Mouse (Mus musculus) layer of hippocampus, postnatal 36 days (tissue): ENCODE measurements around the gene Rwdd2b. TPM values are rescaled to one million over a fixed set of nuclear protein-coding genes. Genes with fewer than 3 reads are reported as not detected.
A peak's percentile ranks its signal among the peaks of the same experiment; 100 is the strongest.

Experiments
- DNase-seq, 2 experiments: peaks; one replicate each; pipeline ENCODE4 v3.0.0; 2022
- total RNA-seq, 2 experiments: library from RNA; stranded (reverse); gene quantifications; 2 replicates each; pipeline ENCODE4 v1.2.3; 2021

The Rwdd2b gene
- 10 to 100 TPM in 1 of 2 experiments, 1 to 10 TPM in 1; 9.1 to 10.3 TPM for total RNA-seq

DNA sequence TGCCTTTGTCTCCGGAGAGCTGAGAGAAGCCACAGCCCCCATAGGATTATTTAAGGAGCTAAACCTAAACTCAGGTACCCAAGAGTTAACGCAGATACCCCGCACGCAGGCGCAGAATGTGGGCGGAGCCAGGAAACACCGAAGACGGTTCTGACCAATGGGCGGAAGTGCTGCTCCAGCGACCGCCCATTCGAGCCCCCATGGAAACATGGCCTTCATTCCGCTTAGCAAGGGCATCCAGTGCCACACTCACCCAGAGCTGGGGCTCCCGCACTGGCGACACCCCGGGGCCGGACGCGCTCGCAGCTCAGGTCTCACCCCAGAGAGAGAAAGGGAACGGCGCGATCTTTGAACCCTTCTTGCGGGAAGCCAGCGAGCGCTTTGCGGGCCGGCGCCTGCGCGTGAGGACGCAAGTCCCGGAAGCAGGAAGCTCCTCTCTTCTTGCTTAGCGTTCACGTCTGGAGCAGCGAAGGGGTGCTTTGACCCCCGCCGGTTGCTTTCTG lies at the start of gene Rwdd2b:
Rwdd2b (minus strand) TSS at position 390 of the 503 bp plus-strand sequence.
- peak; percentile 91 to 92 for DNase-seq

GRCm38 (mm10) chr16:87488605-87489004 lies 48.2 kb upstream of the Rwdd2b start:
- DNase-seq: no peak

DNA sequence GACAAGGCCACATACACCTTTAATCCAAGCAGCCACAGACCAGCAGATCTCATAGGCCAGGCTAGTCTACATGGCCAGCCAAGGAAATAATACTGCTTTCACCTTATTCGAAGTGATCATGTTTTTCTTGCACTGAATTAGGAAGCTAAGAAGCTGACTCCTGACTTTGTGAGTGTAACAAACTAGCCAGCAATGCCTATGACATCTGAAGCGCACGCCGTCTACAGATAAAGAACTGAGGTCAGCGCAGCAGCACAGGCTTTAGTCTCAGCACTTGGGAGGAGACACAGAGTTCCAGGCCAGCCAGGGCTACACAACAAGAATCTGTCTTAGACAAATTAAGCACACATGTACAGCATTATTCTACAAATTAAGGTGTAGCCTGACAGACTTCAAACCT lies 46.4 kb upstream of the Rwdd2b start:
- DNase-seq: no peak

DNA sequence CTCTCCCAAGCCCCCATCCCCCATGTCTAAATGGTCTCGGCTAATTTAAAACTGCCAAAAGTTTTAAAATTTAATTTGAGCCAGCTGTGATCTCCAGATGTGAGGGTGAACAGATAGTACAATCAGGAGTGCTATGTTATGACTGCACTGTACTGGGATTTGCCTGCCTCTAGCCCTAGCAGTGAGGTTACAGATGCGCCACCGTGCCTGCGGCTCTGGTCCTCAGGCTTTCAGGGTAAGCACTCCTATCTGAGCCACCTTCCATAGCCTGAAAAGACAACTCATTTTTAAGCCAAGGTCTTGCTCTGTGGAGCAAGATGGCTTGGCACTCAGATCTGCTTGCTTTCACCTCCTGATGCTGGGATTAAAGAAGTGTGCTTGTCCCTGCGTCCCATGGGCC lies 44.0 kb upstream of the Rwdd2b start:
- no peak for DNase-seq

GRCm38 (mm10) chr16:87470579-87470978 lies 30.2 kb upstream of the Rwdd2b start:
- DNase-seq: no peak

- no peak for DNase-seq
Observed at GRCm38 (mm10) chr16:87458752-87459151, 18.4 kb upstream of the Rwdd2b start.

- DNase-seq: no peak
Observed at GRCm38 (mm10) chr16:87455180-87455611, 14.8 kb upstream of the Rwdd2b start.

DNA sequence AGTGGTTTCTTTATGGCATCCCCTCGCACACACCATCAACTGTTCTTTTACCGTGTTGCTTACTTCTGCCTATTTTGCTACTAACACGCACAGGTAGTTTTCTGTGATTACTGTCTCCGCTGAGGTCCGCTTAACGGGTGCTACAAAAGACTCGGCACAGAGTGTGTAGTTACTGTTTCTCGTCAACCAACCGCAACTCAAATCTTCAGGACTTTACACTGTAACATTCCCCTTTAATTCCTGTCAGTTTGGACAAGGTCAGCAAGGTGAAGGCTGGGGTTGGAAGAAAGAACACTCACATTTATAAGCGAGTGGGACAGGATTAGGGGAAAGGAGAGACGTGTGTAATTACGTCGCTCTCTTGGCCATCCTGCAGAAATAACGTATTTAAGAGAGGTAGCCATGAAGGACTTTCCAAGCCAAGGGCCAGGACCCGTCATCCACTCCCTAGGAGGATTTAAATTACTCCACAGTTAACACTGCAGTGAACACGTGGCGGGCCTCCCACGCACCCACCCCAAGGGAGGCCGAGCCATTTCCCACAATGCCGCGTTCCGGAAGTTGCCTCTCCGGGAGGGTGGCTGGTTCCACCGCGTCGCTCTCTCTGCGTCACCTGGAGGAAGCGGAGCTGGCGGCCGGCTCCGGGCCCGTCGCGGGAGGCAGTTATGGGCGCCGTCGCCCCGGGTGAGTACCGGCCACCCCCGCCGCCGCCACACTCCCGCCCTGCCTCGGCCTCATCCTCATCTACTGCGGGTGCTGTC lies 14.2 kb upstream of the Rwdd2b start, which contains the start of gene Usp16:
Usp16 (plus strand) TSS at position 285 of the 761 bp plus-strand sequence.
- DNase-seq: peak; percentile 95 to 97

DNA sequence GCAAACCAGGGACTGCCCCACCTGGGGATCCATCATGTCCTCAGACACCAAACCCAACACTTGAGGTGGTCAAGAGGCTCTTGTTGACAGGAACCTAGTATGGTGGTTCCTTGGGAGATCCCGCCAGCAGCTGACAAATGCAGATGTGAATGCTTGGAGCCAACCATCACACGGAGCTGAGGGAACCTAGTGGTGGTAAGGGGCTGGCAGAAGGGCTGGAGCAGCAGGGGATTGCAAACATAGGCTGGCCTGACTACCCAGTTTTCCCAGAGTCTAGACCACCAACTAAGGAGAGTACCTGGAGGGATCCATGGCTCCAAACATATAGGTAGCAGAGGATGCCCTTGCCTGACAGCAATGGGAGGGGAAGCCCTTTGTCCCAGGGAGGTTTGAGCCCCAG lies 12.9 kb upstream of the Rwdd2b start:
- DNase-seq: no peak

- no peak for DNase-seq
Observed at GRCm38 (mm10) chr16:87445528-87445927, 5.2 kb upstream of the Rwdd2b start.

DNA sequence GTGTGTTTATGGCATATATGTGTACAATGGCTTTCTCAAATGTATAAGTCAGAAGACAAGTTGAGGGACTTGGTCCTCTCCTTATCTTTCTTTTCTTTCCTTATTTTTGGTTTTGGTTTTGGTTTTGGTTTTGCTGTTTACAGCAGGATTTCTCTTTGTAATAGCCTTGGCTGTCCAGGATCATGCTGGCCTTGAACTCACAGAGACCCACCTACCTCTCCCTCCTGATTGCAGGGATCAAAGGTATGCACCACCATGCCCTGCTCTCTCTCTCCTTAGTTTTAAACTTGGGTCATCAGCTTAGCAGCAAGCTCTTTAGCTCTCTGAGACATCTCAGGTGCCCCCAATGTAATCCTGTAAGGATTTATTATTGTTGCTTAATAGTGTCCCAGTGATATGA lies 4.7 kb upstream of the Rwdd2b start:
- no peak for DNase-seq

- no peak for DNase-seq
Observed at GRCm38 (mm10) chr16:87444071-87444470, 3.7 kb upstream of the Rwdd2b start.

GRCm38 (mm10) chr16:87443245-87443644 lies 2.9 kb upstream of the Rwdd2b start:
- DNase-seq: no peak

DNA sequence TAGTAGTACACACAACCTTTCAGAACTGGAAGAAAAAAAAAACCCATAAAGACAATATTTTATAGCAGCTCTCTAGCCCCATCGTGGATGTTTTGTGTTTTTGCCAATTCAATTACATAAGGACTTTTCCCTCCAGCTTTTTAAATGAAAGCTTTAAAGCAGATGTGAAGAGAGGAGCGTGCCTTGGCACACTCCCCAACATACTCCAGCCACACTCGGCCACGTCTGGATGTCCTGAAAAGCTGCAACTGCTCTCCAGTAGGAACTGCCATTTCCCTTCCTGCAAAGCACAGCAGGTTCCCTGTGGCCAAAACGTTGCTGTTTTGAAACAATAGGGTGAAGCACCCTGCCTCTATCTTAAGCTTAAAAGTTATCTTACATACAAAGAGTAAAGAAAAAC lies 1.9 kb upstream of the Rwdd2b start:
- no peak for DNase-seq

- no peak for DNase-seq
Observed at GRCm38 (mm10) chr16:87441089-87441488, 716 bp upstream of the Rwdd2b start.

- no peak for DNase-seq
Observed at GRCm38 (mm10) chr16:87438697-87439096, 1.7 kb downstream of the Rwdd2b start.

- DNase-seq: no peak
Observed at GRCm38 (mm10) chr16:87437096-87437495, 3.3 kb downstream of the Rwdd2b start.

DNA sequence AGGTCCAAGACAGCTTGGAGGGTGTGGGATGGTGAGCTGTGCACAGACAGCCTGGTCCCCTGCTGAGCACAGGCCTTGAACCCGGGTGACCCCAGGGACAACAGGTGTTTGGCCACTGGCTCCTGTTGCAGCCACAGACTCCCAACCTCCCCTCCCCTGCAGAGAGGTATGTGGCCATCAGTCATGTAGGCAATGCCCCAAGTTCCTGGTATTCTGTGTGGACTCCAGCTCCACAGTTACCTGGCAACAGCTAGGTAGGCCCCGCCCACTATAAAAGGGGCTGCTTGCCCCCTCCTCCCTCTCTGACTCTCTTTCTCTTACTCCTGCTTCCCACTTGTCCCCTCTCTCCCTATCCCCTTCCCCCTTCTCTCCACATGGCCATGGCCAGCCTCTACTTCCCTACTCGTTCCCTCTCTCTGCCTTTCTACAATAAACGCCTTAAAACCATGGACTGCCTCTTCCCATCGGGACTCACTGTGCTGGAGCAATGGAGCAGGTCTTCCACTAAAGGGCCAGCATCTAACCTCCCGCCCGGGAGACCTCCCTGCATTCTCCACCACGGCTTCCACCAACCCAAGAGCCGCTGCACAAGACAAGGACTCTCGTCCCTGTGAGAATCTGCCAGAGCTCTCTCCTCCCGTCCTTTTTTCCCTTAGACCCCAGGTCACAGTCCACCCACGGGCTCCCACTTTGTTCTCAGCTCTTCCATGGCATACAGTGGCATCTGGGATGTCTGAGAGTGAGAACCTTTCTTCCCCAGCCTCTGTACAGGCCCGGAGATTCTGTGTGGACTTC lies 4.8 kb downstream of the Rwdd2b start:
- DNase-seq: no peak

- no peak for DNase-seq
Observed at GRCm38 (mm10) chr16:87434946-87435345, 5.4 kb downstream of the Rwdd2b start.

DNA sequence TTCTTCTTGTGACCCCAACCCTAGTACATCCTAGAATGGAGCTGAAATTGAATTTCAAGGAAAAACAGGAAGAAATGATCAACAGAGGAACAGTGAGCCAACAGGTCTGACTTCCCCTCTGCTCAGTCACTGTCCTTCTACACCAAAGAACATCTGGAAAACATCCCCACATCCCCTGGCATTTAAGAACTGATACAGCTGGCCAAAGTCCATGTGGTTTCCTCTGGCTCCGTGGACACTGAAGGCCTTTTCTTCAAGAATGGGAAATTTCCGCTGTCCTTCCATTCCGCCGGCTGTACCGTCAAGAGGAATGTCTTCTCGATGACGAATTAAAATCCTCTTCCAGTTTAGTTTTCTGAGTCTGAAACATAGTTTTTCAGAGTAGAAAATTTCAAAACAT lies 6.1 kb downstream of the Rwdd2b start:
- DNase-seq: no peak

DNA sequence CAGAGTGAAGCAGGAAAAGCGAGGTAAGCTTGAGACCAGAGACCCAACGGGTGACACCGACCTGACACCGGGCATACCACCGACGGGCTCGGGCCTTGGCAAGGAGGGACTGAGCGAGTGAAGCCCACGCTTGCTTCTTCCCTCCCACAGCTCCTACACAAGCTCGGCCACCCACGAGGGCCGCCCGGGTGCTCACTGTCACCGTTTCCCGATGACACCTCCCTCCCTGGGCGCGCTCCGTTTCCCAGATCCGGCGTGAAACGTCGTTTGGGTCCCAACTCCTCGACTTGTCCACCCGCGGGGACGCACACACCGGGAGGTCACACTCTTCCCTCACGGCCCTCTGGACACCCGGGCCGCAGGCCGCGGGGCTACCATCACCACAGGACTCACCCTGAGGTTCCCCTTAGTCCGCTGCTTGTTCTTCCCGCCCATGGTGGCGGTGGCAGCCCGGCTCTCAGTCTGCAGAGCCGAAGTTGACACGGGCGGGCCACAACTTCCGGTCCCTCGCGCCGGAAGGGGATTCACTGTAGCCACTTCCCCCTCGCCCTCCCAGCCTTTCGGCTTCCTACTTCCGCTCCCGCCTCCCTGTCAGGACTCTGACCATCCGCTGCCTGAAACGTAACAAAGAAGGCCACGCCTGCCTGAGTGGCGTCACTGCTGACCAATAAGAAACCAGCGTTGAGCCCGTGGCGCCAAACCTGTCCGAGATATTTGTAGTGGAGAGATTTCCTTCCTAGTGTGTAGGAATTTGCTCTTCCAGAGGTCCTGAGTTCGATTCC lies 8.1 kb downstream of the Rwdd2b start, which contains the start of gene Ltn1:
Ltn1 (minus strand) TSS at position 580 of the 782 bp plus-strand sequence.
- peak; percentile 96 to 98 for DNase-seq

DNA sequence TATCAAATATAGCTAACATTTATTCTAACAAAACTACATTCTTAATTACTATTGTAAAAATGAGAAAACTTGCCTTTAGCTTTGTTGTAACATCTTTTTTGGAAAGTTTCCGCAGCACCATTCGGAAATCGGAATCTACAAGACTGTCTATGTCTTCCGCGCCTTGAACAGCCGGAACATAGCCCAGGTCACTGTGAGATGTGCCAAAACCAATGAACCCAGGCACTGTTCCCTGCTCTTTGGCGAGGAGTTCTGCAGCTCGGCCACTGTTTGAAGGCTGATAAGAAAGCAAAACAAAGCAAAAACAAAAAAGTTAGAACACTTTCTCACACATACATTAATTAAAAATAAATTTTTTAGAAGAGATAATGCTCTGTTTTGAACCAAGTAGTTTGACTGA lies 12.9 kb downstream of the Rwdd2b start:
- no peak for DNase-seq

- DNase-seq: no peak
Observed at GRCm38 (mm10) chr16:87420662-87421061, 19.7 kb downstream of the Rwdd2b start.
